Mouse (Mus musculus) hindbrain, embryonic 15.5 days (tissue): ENCODE results near the gene H2al1d. TPM values are rescaled to one million over a fixed set of nuclear protein-coding genes. Genes with fewer than 3 reads are reported as not detected.
A peak's percentile ranks its signal among the peaks of the same experiment; 100 is the strongest.
"Not testable (repeated sequence)": the region's sequence is repeated elsewhere in the genome, so short reads cannot be mapped to it uniquely, and the experiment has no call there.

Experiments used
- ATAC-seq: fragments of 200-750 bp; cut with Nextera tagmentation; 2 replicates; pipeline ENCODE4 v1.8.0; 2017; ENCODE audit warnings: low read depth, moderate number of reproducible peaks, moderate TSS enrichment; ENCODE audit not compliant: low FRiP score
- H3K27ac ChIP-seq: fragments of 300-500 bp; sonication (generic); replicated peaks from 2 replicates; pipeline ENCODE4 v1.5.1; 2015; ENCODE audit warnings: mild to moderate bottlenecking, inconsistent platforms
- H3K27me3 ChIP-seq: fragments of 300-500 bp; sonication (generic); 2 replicates; pipeline ENCODE4 v1.6.1; 2015; ENCODE audit warnings: control low read depth, inconsistent platforms
- H3K36me3 ChIP-seq: fragments of 300-500 bp; sonication (generic); 2 replicates; pipeline ENCODE4 v1.6.1; 2015; ENCODE audit warnings: control low read depth, inconsistent platforms
- H3K4me1 ChIP-seq: fragments of 300-500 bp; sonication (generic); replicated peaks from 2 replicates; pipeline ENCODE4 v1.6.1; 2015; ENCODE audit warnings: control low read depth, inconsistent platforms
- H3K4me2 ChIP-seq: fragments of 300-500 bp; sonication (generic); 2 replicates; pipeline ENCODE4 v1.6.1; 2015; ENCODE audit warnings: moderate library complexity, mild to moderate bottlenecking, inconsistent platforms
- H3K4me3 ChIP-seq: fragments of 300-500 bp; sonication (generic); 2 replicates; pipeline ENCODE4 v1.5.1; 2015; ENCODE audit warnings: mild to moderate bottlenecking, inconsistent platforms
- H3K9ac ChIP-seq: fragments of 300-500 bp; sonication (generic); 2 replicates; pipeline ENCODE4 v1.6.1; 2015; ENCODE audit warnings: inconsistent platforms
- H3K9me3 ChIP-seq: fragments of 300-500 bp; sonication (generic); 2 replicates; pipeline ENCODE4 v1.6.1; 2016; ENCODE audit warnings: control low read depth, inconsistent platforms
- WGBS: fragments of 180-500 bp; shearing (Covaris S2); methylation state at CpG from one replicate; pipeline ENCODE4 v1.1.7; 2015; 5-methylcytosine and 5-hydroxymethylcytosine counted together
- polyA plus RNA-seq: library from polyadenylated mRNA; unstranded; fragments of >200 nt; fragmentation: Nextera tagmentation; extraction: Ambion mirVana; gene quantifications from 2 replicates; pipeline ENCODE4 v1.2.1, GENCODE M21; 2015

Gene H2al1d
- not detected in 2 replicates for polyA plus RNA-seq

- not testable (repeated sequence) for H3K9ac ChIP-seq, H3K4me1 ChIP-seq, H3K36me3 ChIP-seq, H3K4me3 ChIP-seq, H3K27ac ChIP-seq, ATAC-seq, H3K4me2 ChIP-seq, H3K27me3 ChIP-seq, H3K9me3 ChIP-seq
- WGBS: no CpG with 5 or more reads among the region's 6 CpGs
Measured at GRCm38 (mm10) chrX:11308524-11308923, at the start of gene H2al1d. H2al1d (plus strand) TSS chrX:11308824.

GRCm38 (mm10) chrX:11264918-11265317 is 43.7 kb upstream of the H2al1d start:
- ATAC-seq: no peak
- no peak overlapping the region for H3K9ac ChIP-seq
- no peak overlapping the region for H3K4me2 ChIP-seq
- H3K4me1 ChIP-seq: no peaks in the 10 kb centered on the region
- no peaks in the 10 kb centered on the region for H3K9me3 ChIP-seq
- no peaks in the 10 kb centered on the region for H3K36me3 ChIP-seq
- no peak overlapping the region for H3K27ac ChIP-seq
- peaks cover 3% of the 10 kb centered on the region; the same call in 1 of the 2 replicates for H3K27me3 ChIP-seq
- no peak overlapping the region for H3K4me3 ChIP-seq
- 80% methylated on average over 8 of the region's 8 CpGs for WGBS

- no peaks in the 10 kb centered on the region for H3K4me1 ChIP-seq
- no peak for ATAC-seq
- no peaks in the 10 kb centered on the region for H3K9me3 ChIP-seq
- peaks cover 3% of the 10 kb centered on the region; the same call in 1 of the 2 replicates for H3K27me3 ChIP-seq
- no peak overlapping the region for H3K4me2 ChIP-seq
- H3K9ac ChIP-seq: no peak overlapping the region
- H3K27ac ChIP-seq: no peak overlapping the region
- no peaks in the 10 kb centered on the region for H3K36me3 ChIP-seq
- WGBS: 69% methylated on average over 7 of the region's 7 CpGs
- H3K4me3 ChIP-seq: no peak overlapping the region
Measured at GRCm38 (mm10) chrX:11267791-11268190, 40.8 kb upstream of the H2al1d start.

- Histone ChIP-seq H3K4me2 (no peak overlapping the region), H3K4me1 (no peaks in the 10 kb centered on the region), H3K9ac (no peak overlapping the region), H3K36me3 (no peaks in the 10 kb centered on the region), H3K27ac (no peak overlapping the region), H3K27me3 (peaks cover 3% of the 10 kb centered on the region; the same call in 1 of the 2 replicates), H3K4me3 (no peak overlapping the region), H3K9me3 (no peaks in the 10 kb centered on the region)
- 66% methylated on average over 3 of the region's 3 CpGs for WGBS
- peak; percentile 73 for ATAC-seq
Measured at GRCm38 (mm10) chrX:11269074-11269473, 39.5 kb upstream of the H2al1d start.

- Histone ChIP-seq H3K9me3 (no peaks in the 10 kb centered on the region), H3K27me3 (no peaks in the 10 kb centered on the region), H3K27ac (no peak overlapping the region), H3K4me3 (no peak overlapping the region), H3K4me1 (no peaks in the 10 kb centered on the region), H3K9ac (no peak overlapping the region), H3K4me2 (no peak overlapping the region), H3K36me3 (no peaks in the 10 kb centered on the region)
- 80% methylated on average over 3 of the region's 3 CpGs for WGBS
- ATAC-seq: no peak
Measured at GRCm38 (mm10) chrX:11273190-11273589, 35.4 kb upstream of the H2al1d start.

- Histone ChIP-seq H3K4me2 (no peak overlapping the region), H3K4me3 (no peak overlapping the region), H3K36me3 (no peaks in the 10 kb centered on the region), H3K27me3 (no peaks in the 10 kb centered on the region), H3K9ac (no peak overlapping the region), H3K4me1 (no peaks in the 10 kb centered on the region), H3K27ac (no peak overlapping the region), H3K9me3 (no peaks in the 10 kb centered on the region)
- no peak for ATAC-seq
- 65% methylated on average over 6 of the region's 6 CpGs for WGBS
Measured at GRCm38 (mm10) chrX:11277083-11277482, 31.5 kb upstream of the H2al1d start.

- H3K27ac ChIP-seq: no peak overlapping the region
- no peak for ATAC-seq
- no peaks in the 10 kb centered on the region for H3K36me3 ChIP-seq
- no peaks in the 10 kb centered on the region for H3K9me3 ChIP-seq
- no peak overlapping the region for H3K9ac ChIP-seq
- WGBS: 77% methylated on average over 2 of the region's 2 CpGs
- no peak overlapping the region for H3K4me2 ChIP-seq
- no peak overlapping the region for H3K4me3 ChIP-seq
- H3K4me1 ChIP-seq: no peaks in the 10 kb centered on the region
- no peaks in the 10 kb centered on the region for H3K27me3 ChIP-seq
Measured at GRCm38 (mm10) chrX:11280741-11281140, 27.9 kb upstream of the H2al1d start.

- no peaks in the 10 kb centered on the region for H3K9me3 ChIP-seq
- H3K27me3 ChIP-seq: no peaks in the 10 kb centered on the region
- 77% methylated on average over 14 of the region's 14 CpGs for WGBS
- H3K27ac ChIP-seq: no peak overlapping the region
- H3K36me3 ChIP-seq: no peaks in the 10 kb centered on the region
- ATAC-seq: no peak
- H3K4me1 ChIP-seq: no peaks in the 10 kb centered on the region
- H3K4me3 ChIP-seq: no peak overlapping the region
- H3K9ac ChIP-seq: no peak overlapping the region
- no peak overlapping the region for H3K4me2 ChIP-seq
Measured at GRCm38 (mm10) chrX:11288306-11288882, 20.2 kb upstream of the H2al1d start.

GRCm38 (mm10) chrX:11289244-11289643 is 19.4 kb upstream of the H2al1d start:
- Histone ChIP-seq H3K4me3 (no peak overlapping the region), H3K9ac (no peak overlapping the region), H3K4me2 (no peak overlapping the region), H3K4me1 (no peaks in the 10 kb centered on the region), H3K36me3 (no peaks in the 10 kb centered on the region), H3K27me3 (no peaks in the 10 kb centered on the region), H3K27ac (no peak overlapping the region), H3K9me3 (no peaks in the 10 kb centered on the region)
- no peak for ATAC-seq
- WGBS: 49% methylated on average over 4 of the region's 4 CpGs

GRCm38 (mm10) chrX:11298957-11299356 is 9.7 kb upstream of the H2al1d start, which contains the start of gene H2al1a:
H2al1a (plus strand) TSS chrX:11299257.
- not testable (repeated sequence) for H3K27me3 ChIP-seq, ATAC-seq, H3K9ac ChIP-seq, H3K27ac ChIP-seq, H3K4me3 ChIP-seq, H3K4me1 ChIP-seq, H3K9me3 ChIP-seq, H3K4me2 ChIP-seq, H3K36me3 ChIP-seq
- WGBS: no CpG with 5 or more reads among the region's 3 CpGs

GRCm38 (mm10) chrX:11302132-11302531 is 6.5 kb upstream of the H2al1d start, which contains the start of gene H2al1b:
H2al1b (plus strand) TSS chrX:11302432.
- H3K4me3 ChIP-seq, ATAC-seq, H3K9me3 ChIP-seq, H3K9ac ChIP-seq, H3K27me3 ChIP-seq, H3K36me3 ChIP-seq, H3K4me2 ChIP-seq, H3K4me1 ChIP-seq, H3K27ac ChIP-seq: not testable (repeated sequence)
- WGBS: 92% methylated on average over 1 of the region's 3 CpGs

- H3K36me3 ChIP-seq, H3K27me3 ChIP-seq, H3K9me3 ChIP-seq, H3K4me1 ChIP-seq, ATAC-seq, H3K4me3 ChIP-seq, H3K27ac ChIP-seq, H3K4me2 ChIP-seq, H3K9ac ChIP-seq: not testable (repeated sequence)
- WGBS: 96% methylated on average over 2 of the region's 6 CpGs
Measured at GRCm38 (mm10) chrX:11305355-11305754, 3.3 kb upstream of the H2al1d start, which contains the start of gene H2al1c. H2al1c (plus strand) TSS chrX:11305655.

GRCm38 (mm10) chrX:11311634-11312033 is 3.0 kb downstream of the H2al1d start, which contains the start of gene H2al1e:
H2al1e (plus strand) TSS chrX:11311934.
- not testable (repeated sequence) for H3K4me1 ChIP-seq, H3K36me3 ChIP-seq, H3K9me3 ChIP-seq, H3K9ac ChIP-seq, H3K27ac ChIP-seq, H3K27me3 ChIP-seq, ATAC-seq, H3K4me3 ChIP-seq, H3K4me2 ChIP-seq
- no CpG with 5 or more reads among the region's 3 CpGs for WGBS
